Mouse (Mus musculus): Measurements from ENCODE around the gene Pde4c. TPM values are rescaled to one million over a fixed set of nuclear protein-coding genes. Genes with fewer than 3 reads are reported as not detected.

Pde4c gene
- polyA plus RNA-seq, 1 experiment from 2014 or later: 0.42 TPM

GRCm38 (mm10) chr8:70796403-70797080 lies 73.0 kb downstream of the Pde4c start:
- Histone ChIP-seq H3K4me3 (ENCODE audit: low read depth, low read length) (peak overlapping the region; percentile 46), H3K27ac (ENCODE audit: low read depth) (no peak overlapping the region), H3K36me3 (ENCODE audit: control insufficient read depth, insufficient read depth, low read length) (no peaks in the 10 kb centered on the region), H3K4me2 (ENCODE audit: low read length) (peak overlapping the region; percentile 90), H3K9ac (ENCODE audit: low read length) (peak overlapping the region; percentile 53), H3K4me1 (replicated peaks; ENCODE audit: control insufficient read depth, insufficient read depth, low read length) (peaks cover 11% of the 10 kb centered on the region), H3K27me3 (replicated peaks; ENCODE audit: control insufficient read depth, insufficient read depth, low read length) (peaks cover 32% of the 10 kb centered on the region), H3K9me3 (ENCODE audit: control insufficient read depth, low read length) (no peaks in the 10 kb centered on the region)
- DNase-seq (ENCODE audit: low spot score): no peak
- WGBS: 3% methylated on average over 52 of the region's 54 CpGs
- ATAC-seq (replicated peaks; ENCODE audit: low FRiP score, low TSS enrichment, low read depth): peak; percentile 1; the same call in 1 of the 2 replicates

- Histone ChIP-seq H3K4me3 (ENCODE audit: low read depth, low read length) (peak overlapping the region; percentile 46), H3K9ac (ENCODE audit: low read length) (peak overlapping the region; percentile 53), H3K4me1 (replicated peaks; ENCODE audit: control insufficient read depth, insufficient read depth, low read length) (peaks cover 7% of the 10 kb centered on the region; the same call in 1 of the 2 replicates), H3K4me2 (ENCODE audit: low read length) (peak overlapping the region; percentile 90), H3K27me3 (replicated peaks; ENCODE audit: control insufficient read depth, insufficient read depth, low read length) (peaks cover 34% of the 10 kb centered on the region), H3K27ac (ENCODE audit: low read depth) (peak overlapping the region; percentile 40; the same call in 1 of the 2 replicates), H3K36me3 (ENCODE audit: control insufficient read depth, insufficient read depth, low read length) (no peaks in the 10 kb centered on the region), H3K9me3 (ENCODE audit: control insufficient read depth, low read length) (no peaks in the 10 kb centered on the region)
- DNase-seq (ENCODE audit: low spot score): peak; percentile 96
- ATAC-seq (replicated peaks; ENCODE audit: low FRiP score, low TSS enrichment, low read depth): peak; percentile 87
- WGBS: under 1% methylated on average over 57 of the region's 57 CpGs
Observed at GRCm38 (mm10) chr8:70797081-70798070, 73.9 kb downstream of the Pde4c start.

- no peak overlapping the region for H3K27ac ChIP-seq (ENCODE audit: low read depth)
- peaks cover under 1% of the 10 kb centered on the region; the same call in 1 of the 2 replicates for H3K4me1 ChIP-seq (replicated peaks; ENCODE audit: control insufficient read depth, insufficient read depth, low read length)
- H3K4me3 ChIP-seq (ENCODE audit: low read depth, low read length): peak overlapping the region; percentile 46; the same call in 1 of the 2 replicates
- H3K9ac ChIP-seq (ENCODE audit: low read length): no peak overlapping the region
- WGBS: 11% methylated on average over 15 of the region's 15 CpGs
- peaks cover 41% of the 10 kb centered on the region for H3K27me3 ChIP-seq (replicated peaks; ENCODE audit: control insufficient read depth, insufficient read depth, low read length)
- peak overlapping the region; percentile 90 for H3K4me2 ChIP-seq (ENCODE audit: low read length)
- no peaks in the 10 kb centered on the region for H3K36me3 ChIP-seq (ENCODE audit: control insufficient read depth, insufficient read depth, low read length)
- DNase-seq (ENCODE audit: low spot score) (no peak), ATAC-seq (replicated peaks; ENCODE audit: low FRiP score, low TSS enrichment, low read depth) (no peak)
- H3K9me3 ChIP-seq (ENCODE audit: control insufficient read depth, low read length): no peaks in the 10 kb centered on the region
Observed at GRCm38 (mm10) chr8:70798281-70798680, 74.8 kb downstream of the Pde4c start.

- 50% methylated on average over 10 of the region's 10 CpGs for WGBS
- Histone ChIP-seq H3K27me3 (replicated peaks; ENCODE audit: control insufficient read depth, insufficient read depth, low read length) (peaks cover 50% of the 10 kb centered on the region), H3K36me3 (ENCODE audit: control insufficient read depth, insufficient read depth, low read length) (no peaks in the 10 kb centered on the region), H3K4me3 (ENCODE audit: low read depth, low read length) (no peak overlapping the region), H3K4me1 (replicated peaks; ENCODE audit: control insufficient read depth, insufficient read depth, low read length) (peaks cover 8% of the 10 kb centered on the region; the same call in 1 of the 2 replicates), H3K9ac (ENCODE audit: low read length) (no peak overlapping the region), H3K4me2 (ENCODE audit: low read length) (no peak overlapping the region), H3K27ac (ENCODE audit: low read depth) (no peak overlapping the region), H3K9me3 (ENCODE audit: control insufficient read depth, low read length) (no peaks in the 10 kb centered on the region)
- ATAC-seq (replicated peaks; ENCODE audit: low FRiP score, low TSS enrichment, low read depth) (no peak), DNase-seq (ENCODE audit: low spot score) (no peak)
Observed at GRCm38 (mm10) chr8:70800648-70801047, 77.1 kb downstream of the Pde4c start.

Small RNA genes within 50 kb of the gene (microRNA-seq; reads per million reads assigned to microRNA genes)
- 0.51 reads per million for gene Mir7240

Other genes starting within 250 kb of the Pde4c start
- gene Klhl26, start 246.8 kb upstream of the Pde4c start, polyA plus RNA-seq (2014; fragmentation: Nextera tagmentation; extraction: Ambion mirVana): 19.5 and 21.2 TPM in 2 replicates
- 3.7 and 5.1 TPM in 2 replicates for gene Tmem59l, start 236.4 kb upstream of the Pde4c start, polyA plus RNA-seq (2014; fragmentation: Nextera tagmentation; extraction: Ambion mirVana)
- 1.4 and 1.9 TPM in 2 replicates for gene Crlf1, start 230.6 kb upstream of the Pde4c start, polyA plus RNA-seq (2014; fragmentation: Nextera tagmentation; extraction: Ambion mirVana)
- 130 and 136 TPM in 2 replicates for gene Rex1bd, start 217.0 kb upstream of the Pde4c start, polyA plus RNA-seq (2014; fragmentation: Nextera tagmentation; extraction: Ambion mirVana)
- 1,195 and 1,247 TPM in 2 replicates for gene Uba52, start 212.9 kb upstream of the Pde4c start, polyA plus RNA-seq (2014; fragmentation: Nextera tagmentation; extraction: Ambion mirVana)
- 271 and 278 TPM in 2 replicates for gene Fkbp8, start 196.0 kb upstream of the Pde4c start, polyA plus RNA-seq (2014; fragmentation: Nextera tagmentation; extraction: Ambion mirVana)
- 71.1 and 77.6 TPM in 2 replicates for gene Kxd1, start 195.8 kb upstream of the Pde4c start, polyA plus RNA-seq (2014; fragmentation: Nextera tagmentation; extraction: Ambion mirVana)
- gene Ell, start 184.3 kb upstream of the Pde4c start, polyA plus RNA-seq (2014; fragmentation: Nextera tagmentation; extraction: Ambion mirVana): 16.6 and 18.5 TPM in 2 replicates
- gene Isyna1, start 129.3 kb upstream of the Pde4c start, polyA plus RNA-seq (2014; fragmentation: Nextera tagmentation; extraction: Ambion mirVana): 86.8 and 106 TPM in 2 replicates
- 124 and 125 TPM in 2 replicates for gene Ssbp4, start 114.8 kb upstream of the Pde4c start, polyA plus RNA-seq (2014; fragmentation: Nextera tagmentation; extraction: Ambion mirVana)
- gene Lrrc25, start 107.6 kb upstream of the Pde4c start, polyA plus RNA-seq (2014; fragmentation: Nextera tagmentation; extraction: Ambion mirVana): 1.2 and 2.0 TPM in 2 replicates
- 0.55 and 1.1 TPM in 2 replicates for gene Gdf15, start 91.3 kb upstream of the Pde4c start, polyA plus RNA-seq (2014; fragmentation: Nextera tagmentation; extraction: Ambion mirVana)
- gene Pgpep1, start 63.3 kb upstream of the Pde4c start, polyA plus RNA-seq (2014; fragmentation: Nextera tagmentation; extraction: Ambion mirVana): 65.5 and 65.9 TPM in 2 replicates
- 290 and 307 TPM in 2 replicates for gene Lsm4, start 50.5 kb upstream of the Pde4c start, polyA plus RNA-seq (2014; fragmentation: Nextera tagmentation; extraction: Ambion mirVana)
- 94.0 and 114 TPM in 2 replicates for gene Jund, start 24.8 kb upstream of the Pde4c start, polyA plus RNA-seq (2014; fragmentation: Nextera tagmentation; extraction: Ambion mirVana)
- gene Iqcn, start 20.3 kb upstream of the Pde4c start, polyA plus RNA-seq (2014; fragmentation: Nextera tagmentation; extraction: Ambion mirVana): 0.05 TPM in 2 replicates
- 0.67 and 0.88 TPM in 2 replicates for gene Gm3336, start 5.2 kb upstream of the Pde4c start, polyA plus RNA-seq (2014; fragmentation: Nextera tagmentation; extraction: Ambion mirVana)
- gene Rab3a, start 31.0 kb downstream of the Pde4c start, polyA plus RNA-seq (2014; fragmentation: Nextera tagmentation; extraction: Ambion mirVana): 27.7 and 28.6 TPM in 2 replicates
- gene Mpv17l2, start 37.2 kb downstream of the Pde4c start, polyA plus RNA-seq (2014; fragmentation: Nextera tagmentation; extraction: Ambion mirVana): 58.6 and 59.9 TPM in 2 replicates
- gene Pik3r2, start 53.0 kb downstream of the Pde4c start, polyA plus RNA-seq (2014; fragmentation: Nextera tagmentation; extraction: Ambion mirVana): 40.7 and 47.3 TPM in 2 replicates
- 13.1 and 16.7 TPM in 2 replicates for gene Mast3, start 81.3 kb downstream of the Pde4c start, polyA plus RNA-seq (2014; fragmentation: Nextera tagmentation; extraction: Ambion mirVana)
- 0.24 and 0.35 TPM in 2 replicates for gene Il12rb1, start 84.7 kb downstream of the Pde4c start, polyA plus RNA-seq (2014; fragmentation: Nextera tagmentation; extraction: Ambion mirVana)
- 7.3 and 7.9 TPM in 2 replicates for gene Arrdc2, start 116.0 kb downstream of the Pde4c start, polyA plus RNA-seq (2014; fragmentation: Nextera tagmentation; extraction: Ambion mirVana)
- gene Kcnn1, start 139.5 kb downstream of the Pde4c start, polyA plus RNA-seq (2014; fragmentation: Nextera tagmentation; extraction: Ambion mirVana): 1.6 and 2.1 TPM in 2 replicates
- 97.3 and 105 TPM in 2 replicates for gene Ccdc124, start 150.2 kb downstream of the Pde4c start, polyA plus RNA-seq (2014; fragmentation: Nextera tagmentation; extraction: Ambion mirVana)
- 0.32 and 0.45 TPM in 2 replicates for gene Slc5a5, start 169.0 kb downstream of the Pde4c start, polyA plus RNA-seq (2014; fragmentation: Nextera tagmentation; extraction: Ambion mirVana)
- 6,009 and 6,086 TPM in 2 replicates for gene Rpl18a, start 173.7 kb downstream of the Pde4c start, polyA plus RNA-seq (2014; fragmentation: Nextera tagmentation; extraction: Ambion mirVana)
- 43.8 and 44.7 TPM in 2 replicates for gene Map1s, start 182.2 kb downstream of the Pde4c start, polyA plus RNA-seq (2014; fragmentation: Nextera tagmentation; extraction: Ambion mirVana)

All from intestine, embryonic 14.5 days (tissue).